Mouse (Mus musculus): ENCODE data around the gene Arhgap15. TPM values are rescaled to one million over a fixed set of nuclear protein-coding genes. Genes with fewer than 3 reads are reported as not detected.

Gene Arhgap15
- total and polyA plus RNA-seq, 2 experiments, result 0.12 to 2.4 TPM

DNA sequence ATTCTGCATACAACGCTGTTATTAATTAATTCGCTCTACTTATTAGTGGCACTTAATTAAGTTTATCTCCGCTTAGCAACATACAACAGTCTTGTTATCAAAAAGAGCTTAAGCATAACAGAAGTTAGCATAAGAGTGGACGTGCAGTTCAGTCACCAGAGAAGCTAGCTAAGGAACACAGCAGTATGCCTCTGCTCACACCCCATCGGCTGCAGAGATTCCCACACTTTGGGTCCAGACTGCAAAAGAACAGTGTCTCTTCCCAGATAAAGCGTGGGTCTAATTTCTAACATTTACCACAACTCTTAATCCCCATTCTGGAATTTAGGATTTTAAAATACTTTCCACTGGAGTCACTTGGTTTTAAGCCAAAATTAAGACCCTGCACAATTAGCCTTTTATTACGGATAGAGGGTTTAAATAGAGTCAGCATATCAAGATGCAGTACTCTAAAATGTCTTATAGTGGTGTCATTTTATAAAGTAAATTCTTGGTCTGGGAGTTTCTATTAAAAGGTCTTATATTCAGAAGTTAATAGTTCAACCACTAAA lies 400.0 kb downstream of the Arhgap15 start:
- no peak overlapping the region for H3K4me3 ChIP-seq (ENCODE audit: insufficient read depth, low read depth, low read length)
- H3K27me3 ChIP-seq (ENCODE audit: control insufficient read depth, insufficient read depth, low read length), result no peaks in the 10 kb centered on the region
- no peak overlapping the region for H3K27ac ChIP-seq (replicated peaks; ENCODE audit: insufficient read depth, low read depth, low read length)
- no peak for DNase-seq (ENCODE audit: extremely low read depth, low read depth, low spot score)
- H3K79me2 ChIP-seq (ENCODE audit: control insufficient read depth, insufficient read depth, low read length), result no peaks in the 10 kb centered on the region
- H3K36me3 ChIP-seq (ENCODE audit: control insufficient read depth, insufficient read depth, low read length), result no peaks in the 10 kb centered on the region
- no peak overlapping the region for H3K9ac ChIP-seq (ENCODE audit: low read depth, low read length)
- 71% methylated on average over 7 of the region's 7 CpGs for WGBS
- TF ChIP-seq CTCF (IDR thresholded peaks at IDR 0.05; ENCODE audit: low read depth, low read length), result no peak
- no peaks in the 10 kb centered on the region for H3K4me1 ChIP-seq (ENCODE audit: control insufficient read depth, insufficient read depth, low read length)

DNA sequence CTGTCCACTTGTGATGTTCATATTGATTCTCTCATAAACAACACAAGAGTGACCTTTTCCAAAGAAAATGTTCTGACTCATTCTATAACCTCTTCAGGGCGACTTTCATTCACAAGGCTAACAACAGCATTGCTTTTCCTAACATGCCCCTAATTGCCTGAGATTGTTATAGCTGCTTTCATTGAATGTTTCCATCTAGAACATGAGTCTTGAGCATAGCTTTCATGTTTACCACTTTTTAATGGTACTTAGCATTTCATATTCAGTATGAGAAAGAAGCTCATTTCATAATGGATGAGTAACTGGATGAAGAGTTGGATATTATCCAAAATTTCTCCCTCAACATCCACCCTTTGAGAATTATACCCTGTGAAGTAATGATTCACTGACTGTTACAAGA lies 403.7 kb downstream of the Arhgap15 start:
- TF ChIP-seq POLR2A (IDR thresholded peaks at IDR 0.05; ENCODE audit: extremely low read depth, insufficient read depth, low read length), result no peak
- TF ChIP-seq CTCF (IDR thresholded peaks at IDR 0.05; ENCODE audit: low read depth, low read length), result no peak
- Histone ChIP-seq H3K27ac (replicated peaks; ENCODE audit: insufficient read depth, low read depth, low read length) (no peak overlapping the region), H3K36me3 (ENCODE audit: control insufficient read depth, insufficient read depth, low read length) (no peaks in the 10 kb centered on the region), H3K4me3 (ENCODE audit: insufficient read depth, low read depth, low read length) (no peak overlapping the region), H3K9ac (ENCODE audit: low read depth, low read length) (no peak overlapping the region), H3K79me2 (ENCODE audit: control insufficient read depth, insufficient read depth, low read length) (no peaks in the 10 kb centered on the region), H3K27me3 (ENCODE audit: control insufficient read depth, insufficient read depth, low read length) (no peaks in the 10 kb centered on the region), H3K4me1 (ENCODE audit: control insufficient read depth, insufficient read depth, low read length) (no peaks in the 10 kb centered on the region)
- no peak for DNase-seq (ENCODE audit: extremely low read depth, low read depth, low spot score)
- 53% methylated on average over 1 of the region's 1 CpGs for WGBS

- Histone ChIP-seq H3K36me3 (ENCODE audit: control insufficient read depth, insufficient read depth, low read length) (no peaks in the 10 kb centered on the region), H3K4me3 (ENCODE audit: insufficient read depth, low read depth, low read length) (no peak overlapping the region), H3K27ac (replicated peaks; ENCODE audit: insufficient read depth, low read depth, low read length) (no peak overlapping the region), H3K79me2 (ENCODE audit: control insufficient read depth, insufficient read depth, low read length) (no peaks in the 10 kb centered on the region), H3K4me1 (ENCODE audit: control insufficient read depth, insufficient read depth, low read length) (no peaks in the 10 kb centered on the region), H3K27me3 (ENCODE audit: control insufficient read depth, insufficient read depth, low read length) (no peaks in the 10 kb centered on the region), H3K9ac (ENCODE audit: low read depth, low read length) (no peak overlapping the region)
- DNase-seq (ENCODE audit: extremely low read depth, low read depth, low spot score), result no peak
- no peak for TF ChIP-seq CTCF (IDR thresholded peaks at IDR 0.05; ENCODE audit: low read depth, low read length)
- TF ChIP-seq POLR2A (IDR thresholded peaks at IDR 0.05; ENCODE audit: extremely low read depth, insufficient read depth, low read length), result no peak
- 74% methylated on average over 4 of the region's 4 CpGs for WGBS
Observed at GRCm38 (mm10) chr2:44160358-44160757, 411.7 kb downstream of the Arhgap15 start.

- Histone ChIP-seq H3K79me2 (ENCODE audit: control insufficient read depth, insufficient read depth, low read length) (no peaks in the 10 kb centered on the region), H3K9ac (ENCODE audit: low read depth, low read length) (no peak overlapping the region), H3K4me3 (ENCODE audit: insufficient read depth, low read depth, low read length) (no peak overlapping the region), H3K36me3 (ENCODE audit: control insufficient read depth, insufficient read depth, low read length) (no peaks in the 10 kb centered on the region), H3K27ac (replicated peaks; ENCODE audit: insufficient read depth, low read depth, low read length) (no peak overlapping the region), H3K4me1 (ENCODE audit: control insufficient read depth, insufficient read depth, low read length) (no peaks in the 10 kb centered on the region), H3K27me3 (ENCODE audit: control insufficient read depth, insufficient read depth, low read length) (no peaks in the 10 kb centered on the region)
- DNase-seq (ENCODE audit: extremely low read depth, low read depth, low spot score), result no peak
- 48% methylated on average over 3 of the region's 3 CpGs for WGBS
- TF ChIP-seq POLR2A (IDR thresholded peaks at IDR 0.05; ENCODE audit: extremely low read depth, insufficient read depth, low read length) (no peak), CTCF (IDR thresholded peaks at IDR 0.05; ENCODE audit: low read depth, low read length) (no peak)
Observed at GRCm38 (mm10) chr2:44165789-44166188, 417.2 kb downstream of the Arhgap15 start.

DNA sequence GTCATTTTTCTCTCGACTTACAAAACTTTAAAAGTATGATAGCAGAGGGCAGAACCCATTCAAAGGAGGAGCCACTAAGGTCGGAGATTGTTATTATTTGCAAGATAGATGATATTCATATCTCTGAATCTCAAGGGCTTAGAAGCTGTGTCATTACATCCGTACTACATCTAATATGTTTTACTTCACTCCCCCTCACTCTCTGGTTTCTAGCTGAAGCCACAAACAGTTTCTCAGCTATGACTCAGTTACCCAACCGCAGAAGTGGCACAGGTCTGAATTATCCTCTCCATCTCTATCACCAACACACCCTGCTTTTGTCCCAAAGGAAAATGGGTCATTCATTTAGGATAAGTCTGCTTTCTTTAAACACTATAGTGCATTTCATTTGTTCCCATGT lies 418.1 kb downstream of the Arhgap15 start:
- DNase-seq (ENCODE audit: extremely low read depth, low read depth, low spot score), result no peak
- no peaks in the 10 kb centered on the region for H3K36me3 ChIP-seq (ENCODE audit: control insufficient read depth, insufficient read depth, low read length)
- no peak overlapping the region for H3K9ac ChIP-seq (ENCODE audit: low read depth, low read length)
- TF ChIP-seq POLR2A (IDR thresholded peaks at IDR 0.05; ENCODE audit: extremely low read depth, insufficient read depth, low read length) (no peak), CTCF (IDR thresholded peaks at IDR 0.05; ENCODE audit: low read depth, low read length) (no peak)
- no peaks in the 10 kb centered on the region for H3K79me2 ChIP-seq (ENCODE audit: control insufficient read depth, insufficient read depth, low read length)
- no peaks in the 10 kb centered on the region for H3K4me1 ChIP-seq (ENCODE audit: control insufficient read depth, insufficient read depth, low read length)
- no peak overlapping the region for H3K4me3 ChIP-seq (ENCODE audit: insufficient read depth, low read depth, low read length)
- H3K27ac ChIP-seq (replicated peaks; ENCODE audit: insufficient read depth, low read depth, low read length), result no peak overlapping the region
- 83% methylated on average over 4 of the region's 4 CpGs for WGBS
- no peaks in the 10 kb centered on the region for H3K27me3 ChIP-seq (ENCODE audit: control insufficient read depth, insufficient read depth, low read length)

- no peaks in the 10 kb centered on the region for H3K79me2 ChIP-seq (ENCODE audit: control insufficient read depth, insufficient read depth, low read length)
- H3K9ac ChIP-seq (ENCODE audit: low read depth, low read length), result no peak overlapping the region
- TF ChIP-seq CTCF (IDR thresholded peaks at IDR 0.05; ENCODE audit: low read depth, low read length) (no peak), POLR2A (IDR thresholded peaks at IDR 0.05; ENCODE audit: extremely low read depth, insufficient read depth, low read length) (no peak)
- 81% methylated on average over 10 of the region's 10 CpGs for WGBS
- H3K4me1 ChIP-seq (ENCODE audit: control insufficient read depth, insufficient read depth, low read length), result no peaks in the 10 kb centered on the region
- no peaks in the 10 kb centered on the region for H3K36me3 ChIP-seq (ENCODE audit: control insufficient read depth, insufficient read depth, low read length)
- no peak for DNase-seq (ENCODE audit: extremely low read depth, low read depth, low spot score)
- no peak overlapping the region for H3K4me3 ChIP-seq (ENCODE audit: insufficient read depth, low read depth, low read length)
- no peaks in the 10 kb centered on the region for H3K27me3 ChIP-seq (ENCODE audit: control insufficient read depth, insufficient read depth, low read length)
- H3K27ac ChIP-seq (replicated peaks; ENCODE audit: insufficient read depth, low read depth, low read length), result no peak overlapping the region
Observed at GRCm38 (mm10) chr2:44184476-44184875, 435.9 kb downstream of the Arhgap15 start.
